Mouse (Mus musculus) MEL (cell line): ENCODE data around the gene Slc16a10. TPM values are rescaled to one million over a fixed set of nuclear protein-coding genes. Genes with fewer than 3 reads are reported as not detected.

Experiments
- DNase-seq: peaks from one replicate; pipeline ENCODE4 v3.0.0; 2011; ENCODE audit warnings: low read depth, low spot score
- H3K27ac ChIP-seq: 2 replicates; pipeline ENCODE4 v1.5.1; 2012; ENCODE audit warnings: low read depth, mild to moderate bottlenecking, control low read depth, low read length, moderate library complexity; ENCODE audit not compliant: control insufficient read depth
- H3K27me3 ChIP-seq, 2 experiments: fragments of 150-350 bp in 1 of 2; sonication (generic) in 1 of 2; 2 replicates each; pipeline ENCODE4 v1.6.1; 2012; ENCODE audit warnings: low read length in 2 of 2, mild to moderate bottlenecking in 2 of 2, improper control_type of control experiment in 1 of 2, moderate library complexity in 1 of 2; ENCODE audit not compliant: insufficient read depth in 2 of 2, control insufficient read depth in 1 of 2
- H3K36me3 ChIP-seq, 2 experiments: 2 replicates each; pipeline ENCODE4 v1.6.1; 2012 to 2014; ENCODE audit warnings: low read length in 2 of 2, improper control_type of control experiment in 1 of 2, inconsistent platforms in 1 of 2, mild to moderate bottlenecking in 1 of 2; ENCODE audit not compliant: insufficient read depth in 2 of 2, control insufficient read depth in 1 of 2
- H3K4me1 ChIP-seq, 2 experiments: fragments of 150-350 bp in 1 of 2; sonication (generic) in 1 of 2; 2 replicates each; pipeline ENCODE4 v1.6.1; 2012; ENCODE audit warnings: low read length in 2 of 2, improper control_type of control experiment in 1 of 2, mild to moderate bottlenecking in 1 of 2; ENCODE audit not compliant: insufficient read depth in 2 of 2, control insufficient read depth in 1 of 2
- H3K4me3 ChIP-seq, 2 experiments: fragments of 150-350 bp in 1 of 2; sonication (generic) in 1 of 2; 2 replicates each; pipeline ENCODE4 v1.5.1; 2012; ENCODE audit warnings: low read depth in 2 of 2, low read length in 2 of 2, mild to moderate bottlenecking in 2 of 2, moderate library complexity in 2 of 2, control low read depth in 1 of 2, improper control_type of control experiment in 1 of 2; ENCODE audit not compliant: control insufficient read depth in 1 of 2, insufficient read depth in 1 of 2
- H3K79me2 ChIP-seq: 2 replicates; pipeline ENCODE4 v1.6.1; 2012; ENCODE audit warnings: mild to moderate bottlenecking, low read length, moderate library complexity; ENCODE audit not compliant: control insufficient read depth, poor library complexity, insufficient read depth
- H3K9ac ChIP-seq: 2 replicates; pipeline ENCODE4 v1.6.1; 2012; ENCODE audit warnings: low read depth, mild to moderate bottlenecking, control low read depth, low read length, moderate library complexity; ENCODE audit not compliant: control insufficient read depth, poor library complexity, severe bottlenecking
- H3K9me3 ChIP-seq: fragments of 150-350 bp; sonication (generic); replicated peaks from 2 replicates; pipeline ENCODE4 v1.6.1; 2012; ENCODE audit warnings: mild to moderate bottlenecking, low read length, improper control_type of control experiment, moderate library complexity; ENCODE audit not compliant: insufficient read depth
- CTCF ChIP-seq, 3 experiments: IDR thresholded peaks in 2 of 3; conservative IDR thresholded peaks in 1 of 3; 2 replicates each; pipeline ENCODE4 v1.5.1; 2011 to 2012; ENCODE audit warnings: low read length in 3 of 3, low read depth in 2 of 3, mild to moderate bottlenecking in 2 of 3, improper control_type of control experiment in 1 of 3, inconsistent platforms in 1 of 3, mixed read lengths in 1 of 3, moderate library complexity in 1 of 3; ENCODE audit not compliant: control insufficient read depth in 1 of 3, insufficient read depth in 1 of 3, poor library complexity in 1 of 3, severe bottlenecking in 1 of 3
- ELF1 ChIP-seq: IDR thresholded peaks from 2 replicates; pipeline ENCODE4 v1.6.1; 2014; ENCODE audit warnings: low read depth, mild to moderate bottlenecking, inconsistent platforms, low read length, improper control_type of control experiment, moderate library complexity
- GABPA ChIP-seq: IDR thresholded peaks from 2 replicates; pipeline ENCODE4 v1.6.1; 2012; ENCODE audit warnings: low read depth, mild to moderate bottlenecking, inconsistent platforms, low read length, improper control_type of control experiment, moderate library complexity
- GATA1 ChIP-seq: IDR thresholded peaks from 2 replicates; pipeline ENCODE4 v1.6.1; 2011; ENCODE audit warnings: low read depth, low read length, improper control_type of control experiment
- KAT2A ChIP-seq: conservative IDR thresholded peaks from 2 replicates; pipeline ENCODE4 v1.6.1; 2012; ENCODE audit warnings: low read depth, low read length, improper control_type of control experiment, inconsistent platforms
- MAX ChIP-seq: IDR thresholded peaks from 2 replicates; pipeline ENCODE4 v1.6.1; 2011; ENCODE audit warnings: low read length, improper control_type of control experiment
- MAZ ChIP-seq: IDR thresholded peaks from 2 replicates; pipeline ENCODE4 v1.6.1; 2012; ENCODE audit warnings: low read depth, mild to moderate bottlenecking, inconsistent platforms, low read length, improper control_type of control experiment
- MYB ChIP-seq: IDR thresholded peaks from 2 replicates; pipeline ENCODE4 v1.6.1; 2011; ENCODE audit warnings: mild to moderate bottlenecking, low read depth, low read length, improper control_type of control experiment
- NRF1 ChIP-seq: IDR thresholded peaks from 2 replicates; pipeline ENCODE4 v1.6.1; 2014; ENCODE audit warnings: low read depth, mild to moderate bottlenecking, inconsistent platforms, low read length, improper control_type of control experiment, moderate library complexity; ENCODE audit not compliant: poor library complexity, insufficient read depth, severe bottlenecking
- RAD21 ChIP-seq: IDR thresholded peaks from 2 replicates; pipeline ENCODE4 v1.6.1; 2011; ENCODE audit warnings: mild to moderate bottlenecking, low read depth, low read length, improper control_type of control experiment
- SIN3A ChIP-seq: IDR thresholded peaks from 2 replicates; pipeline ENCODE4 v1.6.1; 2012; ENCODE audit warnings: low read length, improper control_type of control experiment, inconsistent platforms
- SMC3 ChIP-seq: IDR thresholded peaks from 2 replicates; pipeline ENCODE4 v1.6.1; 2011; ENCODE audit warnings: low read depth, low read length, improper control_type of control experiment
- TCF12 ChIP-seq: IDR thresholded peaks from 2 replicates; pipeline ENCODE4 v1.6.1; 2014; ENCODE audit warnings: low read depth, mild to moderate bottlenecking, inconsistent platforms, low read length, improper control_type of control experiment, moderate library complexity
- USF2 ChIP-seq, 2 experiments: IDR thresholded peaks; 2 replicates each; pipeline ENCODE4 v1.6.1; 2011 to 2012; ENCODE audit warnings: improper control_type of control experiment in 2 of 2, low read length in 2 of 2, borderline replicate concordance in 1 of 2, inconsistent platforms in 1 of 2, low read depth in 1 of 2, mild to moderate bottlenecking in 1 of 2; ENCODE audit not compliant: insufficient read depth in 1 of 2
- ZC3H11A ChIP-seq: IDR thresholded peaks from 2 replicates; pipeline ENCODE4 v1.6.1; 2012; ENCODE audit warnings: low read depth, mild to moderate bottlenecking, inconsistent platforms, low read length, improper control_type of control experiment
- ZMIZ1 ChIP-seq: IDR thresholded peaks from 2 replicates; pipeline ENCODE4 v1.6.1; 2012; ENCODE audit warnings: low read depth, mild to moderate bottlenecking, inconsistent platforms, low read length, improper control_type of control experiment, moderate library complexity
- polyA plus RNA-seq, 2 experiments: library from polyadenylated mRNA; stranded (reverse) in 1 of 2; unstranded in 1 of 2; fragments of >175 nt in 1 of 2; fragments of >200 nt in 1 of 2; gene quantifications; 2 replicates each; pipeline versions ENCODE4 v1.2.1 to v1.2.4; 2012; ENCODE audit warnings: low replicate concordance in 2 of 2, low read depth in 1 of 2; ENCODE audit not compliant: insufficient read length in 2 of 2, insufficient read depth in 1 of 2, missing spikeins in 1 of 2
- total RNA-seq: library from RNA; depleted of rRNA; stranded (reverse); fragments of 300-350 nt; gene quantifications from 2 replicates; pipeline ENCODE4 v1.2.3, GENCODE M21; 2012

Slc16a10 gene
- total and polyA plus RNA-seq, 3 experiments = 13.2 to 17.9 TPM; not detected in 1

DNA sequence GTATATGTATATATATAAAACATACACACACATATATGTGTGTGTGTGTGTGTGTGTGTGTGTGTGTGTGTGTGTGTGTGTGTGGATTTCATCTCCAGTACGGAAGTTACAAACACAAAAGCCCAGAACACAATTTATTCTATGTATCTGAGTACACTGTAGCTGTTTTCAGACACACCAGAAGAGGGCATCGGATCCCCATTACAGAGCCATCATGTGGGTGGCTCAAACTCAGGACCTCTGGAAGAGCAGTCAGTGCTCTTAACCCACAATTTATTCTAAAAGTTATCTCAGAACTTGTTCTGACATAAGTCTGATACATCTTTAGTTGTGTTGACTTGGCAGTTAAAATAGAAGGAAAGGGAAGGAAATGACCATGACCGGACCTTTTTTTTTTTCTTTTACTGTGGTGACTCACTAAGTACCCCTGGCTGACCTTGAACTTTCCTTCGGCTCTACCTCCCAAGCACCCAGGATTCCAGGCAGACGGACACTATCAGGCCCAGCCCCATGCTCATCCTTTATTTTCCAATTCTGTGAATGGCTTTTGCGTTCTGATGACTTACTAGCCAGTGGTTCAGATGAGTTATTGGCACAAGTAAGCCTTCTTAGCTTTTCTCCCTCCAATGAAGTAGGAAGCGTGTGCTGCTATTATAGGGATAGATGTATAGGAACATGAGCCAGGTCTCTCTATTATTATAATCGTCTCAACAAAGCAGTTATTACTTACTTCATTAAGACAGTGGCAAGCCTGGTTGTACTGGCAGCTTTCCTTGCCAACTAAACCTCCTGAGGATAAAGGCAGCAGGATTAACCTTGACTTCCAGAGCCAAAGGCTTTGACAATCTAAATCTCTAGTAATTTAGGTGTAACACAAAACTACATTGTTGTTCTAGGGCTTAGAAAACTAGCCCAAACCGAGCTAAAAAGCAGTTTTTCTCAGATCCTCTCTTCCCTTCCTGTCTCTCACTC lies 6.0 kb downstream of the Slc16a10 start:
- no peaks in the 10 kb centered on the region for H3K9me3 ChIP-seq
- peaks cover 28% of the 10 kb centered on the region for H3K79me2 ChIP-seq
- no peak overlapping the region for H3K27ac ChIP-seq
- H3K27me3 ChIP-seq = no peaks in the 10 kb centered on the region
- no peak for TF ChIP-seq ZMIZ1
- no peak for TF ChIP-seq GATA1
- TF ChIP-seq RAD21 = peak; percentile 33
- no peak for TF ChIP-seq NRF1
- TF ChIP-seq CTCF (IDR thresholded peaks at IDR 0.05 in 2 of 3, conservative IDR thresholded peaks at IDR 0.05 in 1 of 3; ENCODE audit: control insufficient read depth in 1 of 3, insufficient read depth in 1 of 3, low read depth in 2 of 3, low read length in 3 of 3, poor library complexity in 1 of 3, severe bottlenecking in 1 of 3) = peak in 2 of 3 experiments; percentile 30 to 43; a peak in 4 of 6 replicates
- no peak for TF ChIP-seq MAZ
- TF ChIP-seq MYB = no peak
- TF ChIP-seq GABPA = no peak
- peak; percentile 46 for TF ChIP-seq SMC3
- peak; percentile 25 for TF ChIP-seq ZC3H11A
- TF ChIP-seq, all 39 proteins: peak for 4
- peaks cover 4 to 28% of the 10 kb centered on the region in 2 experiments for H3K4me1 ChIP-seq
- H3K4me3 ChIP-seq = no peak overlapping the region
- peaks cover 0 to 39% of the 10 kb centered on the region in 2 experiments; a peak in 2 of 4 replicates for H3K36me3 ChIP-seq
- DNase-seq = no peak
- H3K9ac ChIP-seq = no peak overlapping the region

DNA sequence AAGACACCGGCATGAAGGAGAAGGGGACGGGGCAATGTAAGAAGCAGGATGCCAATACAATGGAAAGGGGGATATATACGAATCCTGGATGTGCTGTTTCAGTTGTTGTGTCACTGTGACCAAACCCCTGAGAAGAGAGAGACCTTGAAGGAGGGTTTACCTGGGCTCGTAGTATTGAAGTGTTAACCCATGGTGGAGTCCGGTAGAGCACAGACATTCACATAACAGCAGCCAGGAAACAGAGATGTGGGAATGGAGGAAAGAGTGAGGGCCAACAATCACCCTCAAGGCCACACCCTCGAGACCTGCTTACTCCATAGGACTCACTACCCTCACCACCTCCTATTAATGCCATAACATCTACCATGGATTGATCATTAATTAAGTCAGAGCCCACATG lies 7.2 kb downstream of the Slc16a10 start:
- no peak overlapping the region for H3K9ac ChIP-seq
- no peak overlapping the region for H3K27ac ChIP-seq
- no peaks in the 10 kb centered on the region for H3K27me3 ChIP-seq
- peaks cover 20% of the 10 kb centered on the region for H3K79me2 ChIP-seq
- TF ChIP-seq KAT2A (no peak), MAZ (no peak), ELF1 (no peak)
- H3K36me3 ChIP-seq = peaks cover 0 to 41% of the 10 kb centered on the region in 2 experiments; a peak in 2 of 4 replicates
- no peak for DNase-seq
- no peaks in the 10 kb centered on the region for H3K9me3 ChIP-seq
- H3K4me3 ChIP-seq = no peak overlapping the region
- H3K4me1 ChIP-seq = peaks cover 4 to 22% of the 10 kb centered on the region in 2 experiments

DNA sequence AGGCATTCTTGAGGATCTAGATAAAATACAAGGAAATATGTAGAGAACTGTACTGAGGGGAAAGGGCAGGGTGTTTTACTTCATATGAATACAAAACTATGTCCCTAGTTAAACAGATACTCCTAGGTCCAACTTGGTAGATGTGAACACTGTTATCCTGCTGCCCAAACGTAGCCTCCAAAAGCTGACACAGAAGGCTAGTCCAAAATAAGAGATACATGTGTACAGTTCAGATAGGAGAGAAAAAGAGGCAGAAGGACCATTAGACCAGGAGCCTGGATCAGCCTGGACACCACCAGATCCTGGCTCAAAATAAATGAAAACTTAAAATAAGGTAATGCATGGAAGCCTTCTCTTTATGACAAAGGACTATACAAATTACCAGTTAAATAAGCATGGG lies 8.4 kb downstream of the Slc16a10 start:
- Histone ChIP-seq H3K4me3 (no peak overlapping the region), H3K79me2 (peaks cover 13% of the 10 kb centered on the region), H3K27me3 (no peaks in the 10 kb centered on the region), H3K36me3 (peaks cover 0 to 41% of the 10 kb centered on the region in 2 experiments; a peak in 2 of 4 replicates), H3K4me1 (peaks cover 8 to 26% of the 10 kb centered on the region in 2 experiments), H3K9ac (no peak overlapping the region), H3K27ac (no peak overlapping the region), H3K9me3 (no peaks in the 10 kb centered on the region)
- no peak for DNase-seq
- TF ChIP-seq USF2 (IDR thresholded peaks at IDR 0.05; ENCODE audit: borderline replicate concordance in 1 of 2, insufficient read depth in 1 of 2, low read depth in 1 of 2, low read length in 2 of 2) (no peak), CTCF (IDR thresholded peaks at IDR 0.05 in 2 of 3, conservative IDR thresholded peaks at IDR 0.05 in 1 of 3; ENCODE audit: control insufficient read depth in 1 of 3, insufficient read depth in 1 of 3, low read depth in 2 of 3, low read length in 3 of 3, poor library complexity in 1 of 3, severe bottlenecking in 1 of 3) (no peak), SIN3A (no peak), MAX (no peak), TCF12 (no peak), GABPA (no peak), SMC3 (no peak)
